Mouse (Mus musculus): Measurements from ENCODE around the gene Gskip. TPM values are rescaled to one million over a fixed set of nuclear protein-coding genes. Genes with fewer than 3 reads are reported as not detected.

Gskip gene
- polyA plus RNA-seq, 1 experiment, result 10.8 TPM

DNA sequence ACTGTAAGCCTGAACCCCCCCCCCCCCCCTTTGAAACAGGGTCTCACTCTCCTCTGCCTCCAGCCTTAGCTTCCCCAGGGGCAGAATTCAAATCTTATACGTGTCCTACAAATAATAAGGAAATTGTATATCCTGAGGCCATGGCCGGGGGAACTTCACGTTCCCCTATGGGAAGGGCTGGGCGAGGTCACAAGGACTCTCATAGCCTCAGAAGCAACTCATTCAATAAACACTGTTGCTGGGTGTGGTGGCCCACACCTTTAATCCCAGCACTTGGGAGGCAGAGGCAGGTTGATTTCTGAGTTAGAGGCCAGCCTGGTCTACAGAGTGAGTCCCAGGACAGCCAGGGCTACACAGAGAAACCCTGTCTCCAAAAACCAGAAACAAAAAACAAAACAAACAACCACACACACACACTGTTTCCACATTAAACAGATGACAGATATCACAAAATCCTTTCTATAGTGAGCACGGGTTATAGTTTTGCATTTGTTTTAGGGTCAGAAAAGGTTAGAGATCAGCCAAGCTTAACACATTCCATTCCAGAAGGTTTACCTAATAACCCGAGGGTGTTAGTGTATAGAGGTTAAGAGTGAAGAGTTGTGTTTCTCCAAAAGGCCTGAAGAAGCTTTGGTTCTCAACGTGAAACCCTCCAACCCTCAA lies 50.7 kb downstream of the Gskip start:
- Histone ChIP-seq H3K4me3 (ENCODE audit: control insufficient read depth, low read depth, low read length) (no peak overlapping the region), H3K4me1 (ENCODE audit: control insufficient read depth, insufficient read depth, low read length) (0 out of 2 replicates have a peak, but pooled peaks cover 2% of the 10 kb centered on the region), H3K27me3 (ENCODE audit: control insufficient read depth, insufficient read depth, low read length) (no peaks in the 10 kb centered on the region), H3K36me3 (ENCODE audit: control insufficient read depth, insufficient read depth, low read length) (peaks cover 1% of the 10 kb centered on the region; the same call in 1 of the 2 replicates), H3K27ac (ENCODE audit: control insufficient read depth, insufficient read depth, low read depth, low read length) (no peak overlapping the region)
- TF ChIP-seq POLR2A (IDR thresholded peaks at IDR 0.05; ENCODE audit: control insufficient read depth, low read depth, low read length), result no peak
- no peak for TF ChIP-seq CTCF (IDR thresholded peaks at IDR 0.05; ENCODE audit: control insufficient read depth, insufficient read depth, insufficient replicate concordance, low read depth, low read length)

DNA sequence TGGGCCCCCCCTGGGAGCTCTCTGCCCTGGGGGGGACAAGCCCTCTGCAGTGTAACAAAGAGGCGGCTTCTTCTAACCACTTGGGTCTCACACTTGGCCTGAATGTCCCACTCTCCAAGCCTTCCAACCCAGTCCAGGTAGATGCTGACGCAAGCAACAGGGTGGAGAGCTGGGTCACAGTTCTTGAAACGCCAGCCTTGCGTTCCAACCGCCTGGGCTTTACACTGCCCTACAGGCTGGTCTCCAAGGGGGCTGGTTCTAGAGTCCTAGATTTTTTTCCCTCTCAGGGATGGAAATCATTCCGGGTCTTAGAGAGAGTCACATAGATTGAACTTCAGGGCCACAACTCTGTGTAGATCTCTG lies 51.2 kb downstream of the Gskip start:
- TF ChIP-seq CTCF (IDR thresholded peaks at IDR 0.05; ENCODE audit: control insufficient read depth, insufficient read depth, insufficient replicate concordance, low read depth, low read length) (no peak), POLR2A (IDR thresholded peaks at IDR 0.05; ENCODE audit: control insufficient read depth, low read depth, low read length) (no peak)
- no peak overlapping the region for H3K4me3 ChIP-seq (ENCODE audit: control insufficient read depth, low read depth, low read length)
- no peak overlapping the region for H3K27ac ChIP-seq (ENCODE audit: control insufficient read depth, insufficient read depth, low read depth, low read length)
- H3K4me1 ChIP-seq (ENCODE audit: control insufficient read depth, insufficient read depth, low read length), result 0 out of 2 replicates have a peak, but pooled peaks cover 2% of the 10 kb centered on the region
- no peaks in the 10 kb centered on the region for H3K27me3 ChIP-seq (ENCODE audit: control insufficient read depth, insufficient read depth, low read length)
- peaks cover 1% of the 10 kb centered on the region; the same call in 1 of the 2 replicates for H3K36me3 ChIP-seq (ENCODE audit: control insufficient read depth, insufficient read depth, low read length)

DNA sequence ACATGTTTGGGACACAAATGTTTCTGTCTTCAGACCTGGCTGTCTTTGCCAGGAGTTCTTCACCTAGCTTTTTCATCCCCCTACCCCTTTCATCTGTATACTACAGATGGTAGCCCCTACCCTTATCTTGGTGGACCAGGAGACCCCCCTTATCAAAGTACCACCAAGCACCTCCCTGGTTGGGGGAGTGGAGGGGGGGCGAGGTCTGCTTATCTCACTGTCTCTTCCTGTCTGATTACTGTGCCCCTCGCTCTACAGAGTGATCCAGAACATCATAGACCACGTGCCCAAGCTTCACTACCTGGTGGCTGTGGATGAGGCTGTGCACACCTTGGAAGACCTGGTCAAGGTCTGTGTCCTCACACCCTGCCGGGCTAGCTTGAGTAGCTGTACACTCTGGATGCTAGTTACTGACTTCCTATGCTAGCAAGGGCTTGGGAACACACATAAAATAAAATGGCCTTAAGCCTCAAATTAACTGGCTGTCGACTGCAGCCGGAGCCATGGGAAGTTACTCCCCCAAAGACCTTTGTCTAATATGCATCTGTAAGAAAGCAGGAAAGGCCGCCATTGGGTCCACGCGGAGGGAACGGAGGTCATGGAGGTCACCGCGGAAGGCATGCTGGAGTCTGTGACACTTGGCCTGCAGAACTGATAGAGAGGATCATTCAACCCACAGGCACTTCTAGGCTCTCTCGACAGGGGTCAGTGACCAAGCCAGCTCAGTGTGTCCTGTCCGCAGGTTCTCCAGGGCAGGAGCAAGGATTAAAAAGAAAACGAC lies 53.9 kb downstream of the Gskip start:
- no peak overlapping the region for H3K4me3 ChIP-seq (ENCODE audit: control insufficient read depth, low read depth, low read length)
- TF ChIP-seq CTCF (IDR thresholded peaks at IDR 0.05; ENCODE audit: control insufficient read depth, insufficient read depth, insufficient replicate concordance, low read depth, low read length) (no peak), POLR2A (IDR thresholded peaks at IDR 0.05; ENCODE audit: control insufficient read depth, low read depth, low read length) (no peak)
- H3K4me1 ChIP-seq (ENCODE audit: control insufficient read depth, insufficient read depth, low read length), result peaks cover 2% of the 10 kb centered on the region; the same call in 1 of the 2 replicates
- no peaks in the 10 kb centered on the region for H3K27me3 ChIP-seq (ENCODE audit: control insufficient read depth, insufficient read depth, low read length)
- H3K36me3 ChIP-seq (ENCODE audit: control insufficient read depth, insufficient read depth, low read length), result peaks cover 1% of the 10 kb centered on the region; the same call in 1 of the 2 replicates
- no peak overlapping the region for H3K27ac ChIP-seq (ENCODE audit: control insufficient read depth, insufficient read depth, low read depth, low read length)

DNA sequence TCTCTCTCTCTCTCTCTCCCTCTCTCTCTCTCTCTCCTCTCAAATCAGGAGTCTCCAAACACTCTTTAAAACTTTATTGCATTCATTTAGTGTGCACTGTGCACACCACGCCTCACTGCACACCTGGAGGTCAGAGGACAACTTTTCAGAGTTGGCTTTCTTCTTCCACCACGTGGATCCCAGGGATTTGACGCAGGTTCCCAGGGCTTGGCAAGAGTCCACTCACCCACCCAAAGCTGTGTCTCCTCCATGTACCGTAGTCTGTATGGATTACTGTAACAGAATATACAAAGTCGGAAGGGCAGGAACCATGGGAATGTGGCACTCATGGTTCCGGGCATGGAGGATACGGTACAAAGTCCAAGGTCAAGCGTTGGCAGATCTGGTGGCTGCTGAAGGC lies 55.0 kb downstream of the Gskip start:
- Histone ChIP-seq H3K27ac (ENCODE audit: control insufficient read depth, insufficient read depth, low read depth, low read length) (no peak overlapping the region), H3K36me3 (ENCODE audit: control insufficient read depth, insufficient read depth, low read length) (peaks cover 1% of the 10 kb centered on the region; the same call in 1 of the 2 replicates), H3K4me3 (ENCODE audit: control insufficient read depth, low read depth, low read length) (no peak overlapping the region), H3K27me3 (ENCODE audit: control insufficient read depth, insufficient read depth, low read length) (no peaks in the 10 kb centered on the region), H3K4me1 (ENCODE audit: control insufficient read depth, insufficient read depth, low read length) (no peaks in the 10 kb centered on the region; the same call in 1 of the 2 replicates)
- TF ChIP-seq CTCF (IDR thresholded peaks at IDR 0.05; ENCODE audit: control insufficient read depth, insufficient read depth, insufficient replicate concordance, low read depth, low read length), result no peak
- no peak for TF ChIP-seq POLR2A (IDR thresholded peaks at IDR 0.05; ENCODE audit: control insufficient read depth, low read depth, low read length)

DNA sequence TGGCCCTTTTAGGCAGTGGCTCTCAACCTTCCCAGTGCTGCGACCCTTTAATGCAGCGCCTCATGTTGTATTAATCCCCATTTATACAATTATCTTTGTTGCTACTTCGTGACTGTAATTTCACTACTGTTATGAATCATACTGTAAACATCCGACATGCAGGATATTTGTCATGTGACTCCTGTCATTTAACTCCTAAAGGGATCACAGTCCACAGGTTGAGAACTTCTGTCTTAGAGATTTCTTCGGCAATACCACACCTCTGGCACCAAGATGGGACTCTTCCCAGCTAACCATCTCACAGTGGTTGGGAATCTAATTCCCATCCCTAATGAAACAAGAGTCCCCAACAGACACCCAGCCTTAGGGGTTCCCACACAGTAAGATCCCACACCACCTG lies 63.5 kb downstream of the Gskip start:
- H3K4me3 ChIP-seq (ENCODE audit: control insufficient read depth, low read depth, low read length), result no peak overlapping the region
- no peak for TF ChIP-seq POLR2A (IDR thresholded peaks at IDR 0.05; ENCODE audit: control insufficient read depth, low read depth, low read length)
- no peak for TF ChIP-seq CTCF (IDR thresholded peaks at IDR 0.05; ENCODE audit: control insufficient read depth, insufficient read depth, insufficient replicate concordance, low read depth, low read length)
- H3K36me3 ChIP-seq (ENCODE audit: control insufficient read depth, insufficient read depth, low read length), result no peaks in the 10 kb centered on the region
- H3K27me3 ChIP-seq (ENCODE audit: control insufficient read depth, insufficient read depth, low read length), result no peaks in the 10 kb centered on the region
- H3K4me1 ChIP-seq (ENCODE audit: control insufficient read depth, insufficient read depth, low read length), result no peaks in the 10 kb centered on the region
- no peak overlapping the region for H3K27ac ChIP-seq (ENCODE audit: control insufficient read depth, insufficient read depth, low read depth, low read length)

Other genes with a start within 250 kb of the Gskip start
- gene D430019H16Rik, start 231.0 kb upstream of the Gskip start, polyA plus RNA-seq (2012; rRNA removed), result 0.67 and 0.88 TPM in 2 replicates
- 0.61 and 0.62 TPM in 2 replicates for gene Bdkrb2, start 121.6 kb upstream of the Gskip start, polyA plus RNA-seq (2012; rRNA removed)
- gene Bdkrb1, start 81.7 kb upstream of the Gskip start, polyA plus RNA-seq (2012; rRNA removed), result 0.88 and 1.0 TPM in 2 replicates
- gene Atg2b, start 382 bp downstream of the Gskip start, polyA plus RNA-seq (2012; rRNA removed), result 21.9 and 23.2 TPM in 2 replicates
- gene Ak7, start 21.1 kb downstream of the Gskip start, polyA plus RNA-seq (2012; rRNA removed), result 48.1 and 50.5 TPM in 2 replicates
- gene Papola, start 99.9 kb downstream of the Gskip start, polyA plus RNA-seq (2012; rRNA removed), result 70.6 and 104 TPM in 2 replicates

Data from testis, adult 2 months (tissue).